Mouse (Mus musculus) intestine, postnatal 0 days (tissue): ENCODE results near the gene Ak5. TPM values are rescaled to one million over a fixed set of nuclear protein-coding genes. Genes with fewer than 3 reads are reported as not detected.

Source experiments
- ATAC-seq: fragments of 200-750 bp; cut with Nextera tagmentation; 2 replicates; pipeline ENCODE4 v1.8.0; 2017; ENCODE audit warnings: mild to moderate bottlenecking, moderate TSS enrichment, moderate library complexity
- H3K27ac ChIP-seq: fragments of 300-500 bp; sonication (generic); 2 replicates; pipeline ENCODE4 v1.5.1; 2014; ENCODE audit warnings: mild to moderate bottlenecking, low read depth, low read length, moderate library complexity
- H3K27me3 ChIP-seq: fragments of 300-500 bp; sonication (generic); replicated peaks from 2 replicates; pipeline ENCODE4 v1.6.1; 2014; ENCODE audit warnings: low read length, mixed read lengths; ENCODE audit not compliant: control insufficient read depth, insufficient read depth
- H3K36me3 ChIP-seq: fragments of 300-500 bp; sonication (generic); 2 replicates; pipeline ENCODE4 v1.6.1; 2014; ENCODE audit warnings: mild to moderate bottlenecking, moderate library complexity; ENCODE audit not compliant: control insufficient read depth, insufficient read depth
- H3K4me1 ChIP-seq: fragments of 300-500 bp; sonication (generic); replicated peaks from 2 replicates; pipeline ENCODE4 v1.6.1; 2014; ENCODE audit warnings: antibody characterized with exemption, low read length, mixed read lengths; ENCODE audit not compliant: control insufficient read depth, insufficient read depth
- H3K4me2 ChIP-seq: fragments of 300-500 bp; sonication (generic); replicated peaks from 2 replicates; pipeline ENCODE4 v1.6.1; 2014; ENCODE audit warnings: low read depth, mild to moderate bottlenecking, moderate library complexity
- H3K4me3 ChIP-seq: fragments of 300-500 bp; sonication (generic); 2 replicates; pipeline ENCODE4 v1.5.1; 2014; ENCODE audit warnings: low read depth, low read length
- H3K9ac ChIP-seq: fragments of 300-500 bp; sonication (generic); 2 replicates; pipeline ENCODE4 v1.6.1; 2014; ENCODE audit warnings: mild to moderate bottlenecking, low read depth, low read length
- H3K9me3 ChIP-seq: fragments of 300-500 bp; sonication (generic); 2 replicates; pipeline ENCODE4 v1.6.1; 2016; ENCODE audit warnings: mixed run types; ENCODE audit not compliant: control insufficient read depth
- CTCF ChIP-seq: sonication (generic); IDR thresholded peaks from 2 replicates; pipeline ENCODE4 v1.5.1; 2016; ENCODE audit warnings: low read depth, mild to moderate bottlenecking, control low read depth, antibody characterized with exemption, moderate library complexity
- WGBS: fragments of 180-500 bp; shearing (Covaris S2); extraction: QIAGEN DNeasy Blood & Tissue Kit; methylation state at CpG from one replicate; pipeline ENCODE4 v1.1.7; 2014; 5-methylcytosine and 5-hydroxymethylcytosine counted together
- polyA plus RNA-seq: library from polyadenylated mRNA; unstranded; fragments of >200 nt; fragmentation: Nextera tagmentation; extraction: Ambion mirVana; gene quantifications from 2 replicates; pipeline ENCODE4 v1.2.1, GENCODE M21; 2015

Gene Ak5
- polyA plus RNA-seq, 1 experiment from 2014 or later, result 0.33 TPM

- H3K4me2 ChIP-seq, result no peak overlapping the region
- H3K4me1 ChIP-seq, result no peaks in the 10 kb centered on the region
- no peak for ATAC-seq
- no peak overlapping the region for H3K27ac ChIP-seq
- H3K9me3 ChIP-seq, result no peaks in the 10 kb centered on the region
- no peak for TF ChIP-seq CTCF
- no peaks in the 10 kb centered on the region for H3K36me3 ChIP-seq
- no peaks in the 10 kb centered on the region for H3K27me3 ChIP-seq
- H3K4me3 ChIP-seq, result no peak overlapping the region
- WGBS, result 92% methylated on average over 16 of the region's 16 CpGs
- H3K9ac ChIP-seq, result no peak overlapping the region
Measured at GRCm38 (mm10) chr3:152472676-152473075, 195.5 kb downstream of the Ak5 start.

DNA sequence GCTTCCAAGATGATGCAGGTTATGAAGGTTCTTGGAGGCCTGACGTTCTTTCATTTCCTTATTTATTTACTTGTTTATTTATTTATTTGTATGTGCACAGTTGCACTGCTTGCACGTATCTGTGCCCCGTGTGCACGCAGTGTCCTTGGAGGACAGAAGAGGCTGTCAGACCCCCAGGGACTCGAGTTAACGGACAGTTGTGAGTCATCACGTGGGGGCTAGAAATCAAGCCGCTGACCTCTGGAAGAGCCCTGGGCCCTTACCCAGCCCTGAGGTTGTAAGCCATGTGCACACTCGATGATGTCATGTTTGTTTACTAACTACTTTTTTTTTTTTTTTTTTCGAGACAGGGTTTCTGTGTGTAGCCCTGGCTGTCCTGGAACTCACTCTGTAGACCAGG lies 197.8 kb downstream of the Ak5 start:
- Histone ChIP-seq H3K27ac (no peak overlapping the region), H3K4me3 (no peak overlapping the region), H3K27me3 (no peaks in the 10 kb centered on the region), H3K4me2 (no peak overlapping the region), H3K9me3 (no peaks in the 10 kb centered on the region), H3K36me3 (no peaks in the 10 kb centered on the region), H3K4me1 (no peaks in the 10 kb centered on the region), H3K9ac (no peak overlapping the region)
- TF ChIP-seq CTCF, result no peak
- WGBS, result 78% methylated on average over 10 of the region's 10 CpGs
- no peak for ATAC-seq

DNA sequence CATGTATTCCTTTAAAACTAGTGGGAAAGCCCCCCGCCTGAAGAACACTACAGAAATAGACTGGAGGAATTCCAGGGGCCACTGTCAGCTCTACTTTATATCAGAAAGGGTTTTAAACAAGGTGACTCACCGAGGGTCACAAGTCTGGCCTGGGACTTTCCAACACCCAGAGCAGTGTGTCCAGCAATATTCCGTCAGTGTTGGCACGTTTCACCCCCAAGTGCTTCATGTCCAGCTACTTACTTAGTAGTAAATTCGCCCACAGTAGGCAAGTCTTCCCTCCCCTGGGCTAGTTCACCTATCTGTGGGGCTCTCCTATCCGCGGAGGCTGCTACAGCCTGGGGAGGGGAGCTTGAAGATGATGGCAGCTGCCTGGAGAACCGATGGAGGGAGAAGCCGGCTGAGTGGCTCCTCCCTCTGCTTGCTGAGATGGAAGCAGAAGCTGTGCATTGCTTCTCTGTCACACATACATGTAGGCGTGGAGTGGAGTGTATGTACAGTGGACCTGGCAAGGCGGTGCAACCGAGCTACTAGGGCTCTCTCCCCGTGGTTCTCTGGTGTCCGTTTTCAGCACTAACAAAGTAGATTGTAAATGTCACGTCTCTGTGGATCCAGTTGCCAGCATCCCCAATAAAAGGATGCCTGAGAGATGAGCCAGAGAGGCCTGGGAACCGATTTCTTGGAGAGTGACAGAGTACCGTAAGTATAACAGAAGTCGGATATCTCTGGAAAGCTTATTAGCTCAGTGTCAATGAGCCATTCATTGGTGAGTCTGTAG lies 198.5 kb downstream of the Ak5 start:
- H3K27ac ChIP-seq, result no peak overlapping the region; the same call in 1 of the 2 replicates

GRCm38 (mm10) chr3:152468569-152469041 lies 199.6 kb downstream of the Ak5 start:
- no peak overlapping the region for H3K4me2 ChIP-seq
- H3K9ac ChIP-seq, result no peak overlapping the region
- peaks cover under 1% of the 10 kb centered on the region; the same call in 1 of the 2 replicates for H3K36me3 ChIP-seq
- no peak overlapping the region for H3K4me3 ChIP-seq
- no peaks in the 10 kb centered on the region for H3K4me1 ChIP-seq
- 80% methylated on average over 12 of the region's 12 CpGs for WGBS
- no peak overlapping the region for H3K27ac ChIP-seq
- no peaks in the 10 kb centered on the region for H3K27me3 ChIP-seq
- no peaks in the 10 kb centered on the region for H3K9me3 ChIP-seq
- ATAC-seq, result no peak
- no peak for TF ChIP-seq CTCF

More for the DNA sequence above, 198.5 kb downstream of the Ak5 start:
- Histone ChIP-seq H3K4me1 (no peaks in the 10 kb centered on the region), H3K9ac (no peak overlapping the region), H3K36me3 (no peaks in the 10 kb centered on the region), H3K4me2 (no peak overlapping the region), H3K9me3 (no peaks in the 10 kb centered on the region), H3K27me3 (no peaks in the 10 kb centered on the region), H3K4me3 (no peak overlapping the region)
- ATAC-seq, result no peak
- TF ChIP-seq CTCF, result no peak
- WGBS, result 63% methylated on average over 18 of the region's 18 CpGs

DNA sequence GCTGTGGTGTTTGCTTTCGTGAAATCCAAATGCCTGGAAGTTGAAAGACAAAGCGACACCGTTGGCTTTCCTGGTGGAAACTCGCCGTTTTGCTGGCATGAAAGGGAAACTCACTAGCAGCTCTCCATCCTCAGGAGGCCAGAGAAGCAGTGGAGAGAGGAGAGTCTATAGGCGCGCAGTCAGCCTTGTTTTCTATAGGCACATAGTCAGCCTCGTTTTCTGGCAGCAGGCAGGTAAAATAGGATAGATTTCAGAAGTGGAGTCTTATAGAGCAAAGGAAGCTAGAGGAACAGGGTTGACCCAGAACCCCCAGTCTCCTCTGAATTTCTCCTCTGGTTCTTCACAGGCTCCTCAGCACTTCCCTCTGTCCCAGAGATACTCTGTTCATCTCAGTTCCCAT lies 200.1 kb downstream of the Ak5 start:
- H3K9ac ChIP-seq, result no peak overlapping the region
- 93% methylated on average over 8 of the region's 8 CpGs for WGBS
- no peak overlapping the region for H3K4me3 ChIP-seq
- ATAC-seq, result no peak
- H3K4me1 ChIP-seq, result no peaks in the 10 kb centered on the region
- no peak for TF ChIP-seq CTCF
- no peaks in the 10 kb centered on the region for H3K27me3 ChIP-seq
- H3K9me3 ChIP-seq, result no peaks in the 10 kb centered on the region
- H3K36me3 ChIP-seq, result peaks cover 6% of the 10 kb centered on the region; the same call in 1 of the 2 replicates
- H3K4me2 ChIP-seq, result no peak overlapping the region
- H3K27ac ChIP-seq, result no peak overlapping the region

DNA sequence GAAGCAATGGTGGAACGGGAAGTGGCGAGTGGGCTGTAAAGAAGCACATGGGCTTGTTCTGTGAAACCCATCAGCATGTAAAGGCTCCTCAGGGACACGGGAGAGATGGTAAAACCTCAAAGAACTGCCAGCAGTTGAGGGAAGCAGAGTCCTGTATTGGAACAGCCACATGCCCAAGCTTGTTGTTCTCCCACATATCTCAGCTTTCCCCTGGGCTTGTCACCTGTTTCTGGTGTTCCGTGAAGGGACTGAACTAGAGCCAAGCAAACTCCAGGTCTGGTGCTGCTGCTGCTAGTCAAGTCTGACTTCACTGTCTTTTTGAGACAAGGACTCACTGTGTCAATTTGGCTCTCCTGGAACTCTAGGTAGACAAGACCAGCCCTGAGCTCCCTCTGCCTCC lies 200.8 kb downstream of the Ak5 start:
- Histone ChIP-seq H3K4me1 (no peaks in the 10 kb centered on the region), H3K27me3 (no peaks in the 10 kb centered on the region), H3K36me3 (peaks cover 10% of the 10 kb centered on the region), H3K9me3 (no peaks in the 10 kb centered on the region), H3K4me3 (no peak overlapping the region), H3K27ac (no peak overlapping the region), H3K9ac (no peak overlapping the region), H3K4me2 (no peak overlapping the region)
- ATAC-seq, result no peak
- no peak for TF ChIP-seq CTCF
- 86% methylated on average over 4 of the region's 4 CpGs for WGBS
